Mouse (Mus musculus) MEL (cell line): ENCODE measurements around the gene Zfp282. TPM values are rescaled to one million over a fixed set of nuclear protein-coding genes. Genes with fewer than 3 reads are reported as not detected.

ENCODE experiments used
- DNase-seq: peaks from one replicate; pipeline ENCODE4 v3.0.0; 2011; ENCODE audit warnings: low read depth, low spot score
- H3K27ac ChIP-seq: 2 replicates; pipeline ENCODE4 v1.5.1; 2012; ENCODE audit warnings: low read depth, mild to moderate bottlenecking, control low read depth, low read length, moderate library complexity; ENCODE audit not compliant: control insufficient read depth
- H3K27me3 ChIP-seq, 2 experiments: fragments of 150-350 bp in 1 of 2; sonication (generic) in 1 of 2; 2 replicates each; pipeline ENCODE4 v1.6.1; 2012; ENCODE audit warnings: low read length in 2 of 2, mild to moderate bottlenecking in 2 of 2, improper control_type of control experiment in 1 of 2, moderate library complexity in 1 of 2; ENCODE audit not compliant: insufficient read depth in 2 of 2, control insufficient read depth in 1 of 2
- H3K36me3 ChIP-seq, 2 experiments: 2 replicates each; pipeline ENCODE4 v1.6.1; 2012 to 2014; ENCODE audit warnings: low read length in 2 of 2, improper control_type of control experiment in 1 of 2, inconsistent platforms in 1 of 2, mild to moderate bottlenecking in 1 of 2; ENCODE audit not compliant: insufficient read depth in 2 of 2, control insufficient read depth in 1 of 2
- H3K4me1 ChIP-seq, 2 experiments: fragments of 150-350 bp in 1 of 2; sonication (generic) in 1 of 2; 2 replicates each; pipeline ENCODE4 v1.6.1; 2012; ENCODE audit warnings: low read length in 2 of 2, improper control_type of control experiment in 1 of 2, mild to moderate bottlenecking in 1 of 2; ENCODE audit not compliant: insufficient read depth in 2 of 2, control insufficient read depth in 1 of 2
- H3K4me3 ChIP-seq, 2 experiments: fragments of 150-350 bp in 1 of 2; sonication (generic) in 1 of 2; 2 replicates each; pipeline ENCODE4 v1.5.1; 2012; ENCODE audit warnings: low read depth in 2 of 2, low read length in 2 of 2, mild to moderate bottlenecking in 2 of 2, moderate library complexity in 2 of 2, control low read depth in 1 of 2, improper control_type of control experiment in 1 of 2; ENCODE audit not compliant: control insufficient read depth in 1 of 2, insufficient read depth in 1 of 2
- H3K79me2 ChIP-seq: 2 replicates; pipeline ENCODE4 v1.6.1; 2012; ENCODE audit warnings: mild to moderate bottlenecking, low read length, moderate library complexity; ENCODE audit not compliant: control insufficient read depth, poor library complexity, insufficient read depth
- H3K9ac ChIP-seq: 2 replicates; pipeline ENCODE4 v1.6.1; 2012; ENCODE audit warnings: low read depth, mild to moderate bottlenecking, control low read depth, low read length, moderate library complexity; ENCODE audit not compliant: control insufficient read depth, poor library complexity, severe bottlenecking
- H3K9me3 ChIP-seq: fragments of 150-350 bp; sonication (generic); replicated peaks from 2 replicates; pipeline ENCODE4 v1.6.1; 2012; ENCODE audit warnings: mild to moderate bottlenecking, low read length, improper control_type of control experiment, moderate library complexity; ENCODE audit not compliant: insufficient read depth
- ETS1 ChIP-seq: IDR thresholded peaks from 2 replicates; pipeline ENCODE4 v1.6.1; 2012; ENCODE audit warnings: low read depth, mild to moderate bottlenecking, inconsistent platforms, low read length, improper control_type of control experiment, moderate library complexity
- GABPA ChIP-seq: IDR thresholded peaks from 2 replicates; pipeline ENCODE4 v1.6.1; 2012; ENCODE audit warnings: low read depth, mild to moderate bottlenecking, inconsistent platforms, low read length, improper control_type of control experiment, moderate library complexity
- GATA1 ChIP-seq: IDR thresholded peaks from 2 replicates; pipeline ENCODE4 v1.6.1; 2011; ENCODE audit warnings: low read depth, low read length, improper control_type of control experiment
- HCFC1 ChIP-seq: IDR thresholded peaks from 2 replicates; pipeline ENCODE4 v1.6.1; 2012; ENCODE audit warnings: low read depth, mild to moderate bottlenecking, inconsistent platforms, low read length, improper control_type of control experiment, moderate library complexity
- KAT2A ChIP-seq: conservative IDR thresholded peaks from 2 replicates; pipeline ENCODE4 v1.6.1; 2012; ENCODE audit warnings: low read depth, low read length, improper control_type of control experiment, inconsistent platforms
- MAFK ChIP-seq: IDR thresholded peaks from 2 replicates; pipeline ENCODE4 v1.6.1; 2011; ENCODE audit warnings: low read depth, mild to moderate bottlenecking, low read length, improper control_type of control experiment, borderline replicate concordance
- MAX ChIP-seq: IDR thresholded peaks from 2 replicates; pipeline ENCODE4 v1.6.1; 2011; ENCODE audit warnings: low read length, improper control_type of control experiment
- MEF2A ChIP-seq: IDR thresholded peaks from 2 replicates; pipeline ENCODE4 v1.6.1; 2014; ENCODE audit warnings: low read depth, mild to moderate bottlenecking, inconsistent platforms, low read length, improper control_type of control experiment; ENCODE audit not compliant: poor library complexity, insufficient replicate concordance, severe bottlenecking; ENCODE audit errors: extremely low read depth
- MYB ChIP-seq: IDR thresholded peaks from 2 replicates; pipeline ENCODE4 v1.6.1; 2011; ENCODE audit warnings: mild to moderate bottlenecking, low read depth, low read length, improper control_type of control experiment
- POLR2AphosphoS5 ChIP-seq: IDR thresholded peaks from 2 replicates; pipeline ENCODE4 v1.6.1; 2012; ENCODE audit warnings: low read depth, borderline replicate concordance, mild to moderate bottlenecking, inconsistent platforms, low read length, moderate library complexity, mixed read lengths
- TCF12 ChIP-seq: IDR thresholded peaks from 2 replicates; pipeline ENCODE4 v1.6.1; 2014; ENCODE audit warnings: low read depth, mild to moderate bottlenecking, inconsistent platforms, low read length, improper control_type of control experiment, moderate library complexity
- USF2 ChIP-seq, 2 experiments: IDR thresholded peaks; 2 replicates each; pipeline ENCODE4 v1.6.1; 2011 to 2012; ENCODE audit warnings: improper control_type of control experiment in 2 of 2, low read length in 2 of 2, borderline replicate concordance in 1 of 2, inconsistent platforms in 1 of 2, low read depth in 1 of 2, mild to moderate bottlenecking in 1 of 2; ENCODE audit not compliant: insufficient read depth in 1 of 2
- ZC3H11A ChIP-seq: IDR thresholded peaks from 2 replicates; pipeline ENCODE4 v1.6.1; 2012; ENCODE audit warnings: low read depth, mild to moderate bottlenecking, inconsistent platforms, low read length, improper control_type of control experiment
- polyA plus RNA-seq, 2 experiments: library from polyadenylated mRNA; stranded (reverse) in 1 of 2; unstranded in 1 of 2; fragments of >175 nt in 1 of 2; fragments of >200 nt in 1 of 2; gene quantifications; 2 replicates each; pipeline versions ENCODE4 v1.2.1 to v1.2.4; 2012; ENCODE audit warnings: low replicate concordance in 2 of 2, low read depth in 1 of 2; ENCODE audit not compliant: insufficient read length in 2 of 2, insufficient read depth in 1 of 2, missing spikeins in 1 of 2
- total RNA-seq: library from RNA; depleted of rRNA; stranded (reverse); fragments of 300-350 nt; gene quantifications from 2 replicates; pipeline ENCODE4 v1.2.3, GENCODE M21; 2012

Zfp282 gene
- total and polyA plus RNA-seq, 3 experiments = 8.2 to 13.8 TPM; not detected in 1

- H3K27ac ChIP-seq = no peak overlapping the region
- no peaks in the 10 kb centered on the region for H3K9me3 ChIP-seq
- no peaks in the 10 kb centered on the region for H3K79me2 ChIP-seq
- H3K4me1 ChIP-seq = peaks cover 6 to 11% of the 10 kb centered on the region in 2 experiments; a peak in 3 of 4 replicates
- DNase-seq = no peak
- no peak for TF ChIP-seq MAX
- no peak for TF ChIP-seq USF2 (IDR thresholded peaks at IDR 0.05; ENCODE audit: borderline replicate concordance in 1 of 2, insufficient read depth in 1 of 2, low read depth in 1 of 2, low read length in 2 of 2)
- TF ChIP-seq MAFK = no peak
- TF ChIP-seq TCF12 = no peak
- TF ChIP-seq ETS1 = no peak
- no peak for TF ChIP-seq HCFC1
- H3K36me3 ChIP-seq = peaks cover 0 to 12% of the 10 kb centered on the region in 2 experiments; a peak in 2 of 4 replicates
- no peak overlapping the region for H3K9ac ChIP-seq
- H3K4me3 ChIP-seq = no peak overlapping the region
- H3K27me3 ChIP-seq = no peaks in the 10 kb centered on the region
Measured at GRCm38 (mm10) chr6:47912991-47913390, 36.0 kb downstream of the Zfp282 start.

DNA sequence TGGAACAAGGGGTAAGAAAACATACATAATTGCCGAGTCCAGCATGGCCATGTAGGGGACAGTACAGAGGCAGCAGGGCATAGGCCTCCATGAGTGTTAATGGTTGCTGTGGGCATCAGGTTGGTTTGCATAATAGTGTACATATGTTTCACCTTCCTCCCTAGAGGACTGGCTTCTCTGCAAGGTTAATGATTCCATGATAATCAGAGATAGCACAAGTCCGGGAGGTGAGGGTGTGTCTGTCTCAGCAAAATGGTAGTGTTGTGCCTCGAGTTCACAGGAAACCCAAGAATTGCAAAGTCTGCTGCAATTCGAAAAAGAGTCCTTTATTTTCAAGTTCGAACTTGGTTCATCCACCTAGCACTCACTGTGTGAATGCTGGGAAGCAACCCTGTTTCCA, 40.0 kb downstream of the Zfp282 start:
- Histone ChIP-seq H3K4me1 (peaks cover 10 to 26% of the 10 kb centered on the region in 2 experiments; a peak in 3 of 4 replicates), H3K9ac (no peak overlapping the region), H3K4me3 (no peak overlapping the region), H3K27me3 (no peaks in the 10 kb centered on the region), H3K79me2 (peaks cover 15% of the 10 kb centered on the region), H3K36me3 (peaks cover 0 to 24% of the 10 kb centered on the region in 2 experiments; a peak in 2 of 4 replicates), H3K9me3 (no peaks in the 10 kb centered on the region), H3K27ac (no peak overlapping the region)
- DNase-seq = no peak
- no peak for TF ChIP-seq MEF2A
- TF ChIP-seq MAFK = no peak
- no peak for TF ChIP-seq MYB
- TF ChIP-seq ZC3H11A = no peak

DNA sequence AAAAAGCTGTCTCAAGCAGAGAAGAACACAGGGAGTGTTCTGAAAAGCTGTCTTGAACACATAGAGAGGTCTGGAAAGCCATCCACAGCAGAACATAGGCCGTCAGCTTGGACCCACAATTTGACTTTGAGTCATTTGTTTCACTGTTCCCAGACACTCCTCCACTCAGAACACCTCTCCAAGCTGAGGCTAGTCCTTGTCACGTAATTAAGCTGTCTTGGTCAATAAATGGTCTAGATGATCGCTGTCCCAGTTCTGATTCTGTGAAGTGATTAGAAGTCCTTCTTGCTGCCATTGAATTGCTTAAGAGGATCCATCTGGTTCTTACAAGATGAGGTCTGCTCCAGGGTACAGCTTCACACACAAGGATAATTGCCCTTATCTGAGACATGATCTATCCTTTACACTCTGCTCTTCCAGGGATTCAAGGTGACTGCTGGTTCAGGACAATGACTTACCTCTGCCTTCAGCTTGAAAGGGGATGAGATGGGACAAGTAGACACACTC, 41.8 kb downstream of the Zfp282 start:
- no peak overlapping the region for H3K4me3 ChIP-seq
- peaks cover 0 to 25% of the 10 kb centered on the region in 2 experiments; a peak in 2 of 4 replicates for H3K36me3 ChIP-seq
- H3K9ac ChIP-seq = no peak overlapping the region
- no peaks in the 10 kb centered on the region for H3K9me3 ChIP-seq
- 0 out of 2 replicates have a peak, but pooled peaks have one; percentile 17 for TF ChIP-seq GATA1
- no peak for TF ChIP-seq KAT2A
- no peak for TF ChIP-seq POLR2AphosphoS5
- TF ChIP-seq GABPA = no peak
- peaks cover 25% of the 10 kb centered on the region for H3K79me2 ChIP-seq
- no peak overlapping the region for H3K27ac ChIP-seq
- no peaks in the 10 kb centered on the region for H3K27me3 ChIP-seq
- DNase-seq = peak; percentile 27
- peaks cover 11 to 27% of the 10 kb centered on the region in 2 experiments; a peak in 3 of 4 replicates for H3K4me1 ChIP-seq
